In genomic region chrX:130549925-130550324, GRCm38 (mm10) we compare ENCODE assay signal across 20 mouse cellular contexts.
DNase-seq lines count a peak whose midpoint lies in the region; ATAC-seq and TF ChIP-seq lines count a peak whose summit lies in the region.
"Had no signal": no experiment of that assay in that cellular context is flagged by ENCODE, and none has a peak within 500 bp of the region (broad histone marks: within the 10 kb centered on the region; RNA-seq: fewer than 3 reads in every experiment).

No protein-coding gene starts in this region.

- no peaks in the 10 kb centered on the region for H3K9me3 ChIP-seq in heart, postnatal 0 days (replicated peaks; ENCODE audit: control insufficient read depth, low read length)
- no peaks in the 10 kb centered on the region for H3K9me3 ChIP-seq in heart, embryonic 11.5 days (replicated peaks; ENCODE audit: control insufficient read depth, low read length)
- no peaks in the 10 kb centered on the region for H3K9me3 ChIP-seq in heart, embryonic 12.5 days (replicated peaks)
- H3K9me3 ChIP-seq: embryonic facial prominence, embryonic 12.5 days; forebrain, embryonic 12.5 days; heart, embryonic 10.5 days; hindbrain, embryonic 13.5 days had no signal

- H3K4me2 ChIP-seq in heart, postnatal 0 days (ENCODE audit: low read depth, low read length), result no peak overlapping the region
- H3K4me2 ChIP-seq in heart, embryonic 11.5 days, result no peak overlapping the region
- H3K4me2 ChIP-seq in heart, embryonic 12.5 days, result no peak overlapping the region
- H3K4me2 ChIP-seq: embryonic facial prominence, embryonic 12.5 days; forebrain, embryonic 12.5 days; hindbrain, embryonic 13.5 days had no signal

- WGBS in heart, postnatal 0 days, result 35% methylated on average over 4 of the region's 4 CpGs
- WGBS in heart, embryonic 11.5 days (ENCODE audit: insufficient replicate concordance), result 33% methylated on average over 4 of the region's 4 CpGs
- WGBS in heart, embryonic 12.5 days, result 27% methylated on average over 4 of the region's 4 CpGs

- no peaks in the 10 kb centered on the region for H3K4me1 ChIP-seq in heart, postnatal 0 days (ENCODE audit: control insufficient read depth, insufficient read depth)
- no peaks in the 10 kb centered on the region for H3K4me1 ChIP-seq in heart, embryonic 11.5 days (ENCODE audit: control insufficient read depth, insufficient read depth, low read length)
- H3K4me1 ChIP-seq in heart, embryonic 12.5 days (replicated peaks), result no peaks in the 10 kb centered on the region
- H3K4me1 ChIP-seq: embryonic facial prominence, embryonic 12.5 days; forebrain, embryonic 12.5 days; heart, embryonic 10.5 days; hindbrain, embryonic 13.5 days had no signal

- H3K4me3 ChIP-seq in heart, postnatal 0 days (ENCODE audit: low read depth, low read length), result no peak overlapping the region
- no peak overlapping the region for H3K4me3 ChIP-seq in heart, embryonic 11.5 days (ENCODE audit: low read depth, low read length)
- H3K4me3 ChIP-seq in heart, embryonic 12.5 days, result no peak overlapping the region
- H3K4me3 ChIP-seq: embryonic facial prominence, embryonic 12.5 days; forebrain, embryonic 12.5 days; heart, embryonic 10.5 days; hindbrain, embryonic 13.5 days had no signal

- no peaks in the 10 kb centered on the region for H3K27me3 ChIP-seq in heart, postnatal 0 days (ENCODE audit: control insufficient read depth, insufficient read depth, low read length)
- no peaks in the 10 kb centered on the region for H3K27me3 ChIP-seq in heart, embryonic 11.5 days (ENCODE audit: control insufficient read depth, insufficient read depth, low read length)
- H3K27me3 ChIP-seq in heart, embryonic 12.5 days (replicated peaks), result no peaks in the 10 kb centered on the region
- H3K27me3 ChIP-seq: embryonic facial prominence, embryonic 12.5 days; forebrain, embryonic 12.5 days; hindbrain, embryonic 13.5 days had no signal

- peak overlapping the region; percentile 25; the same call in 1 of the 2 replicates for H3K27ac ChIP-seq in heart, postnatal 0 days (ENCODE audit: low read depth)
- no peak overlapping the region for H3K27ac ChIP-seq in heart, embryonic 11.5 days (ENCODE audit: low read depth, low read length)
- no peak overlapping the region for H3K27ac ChIP-seq in heart, embryonic 12.5 days (ENCODE audit: poor library complexity, severe bottlenecking)
- H3K27ac ChIP-seq: embryonic facial prominence, embryonic 12.5 days; forebrain, embryonic 12.5 days; heart, embryonic 10.5 days; hindbrain, embryonic 13.5 days; hindbrain, postnatal 0 days had no signal

- TF ChIP-seq EP300 in heart, postnatal 0 days (IDR thresholded peaks at IDR 0.05; ENCODE audit: low read depth), result no peak

- ATAC-seq in heart, postnatal 0 days (ENCODE audit: insufficient read depth, low read depth), result no peak
- ATAC-seq in heart, embryonic 11.5 days (replicated peaks; ENCODE audit: insufficient number of reproducible peaks, low FRiP score, low TSS enrichment), result no peak
- ATAC-seq in common myeloid progenitor, adult 5-6 weeks (replicated peaks; ENCODE audit: low read depth, poor library complexity, severe bottlenecking), result 0 out of 2 replicates have a peak, but pooled peaks have one; percentile 13
- ATAC-seq in heart, embryonic 12.5 days (ENCODE audit: insufficient number of reproducible peaks, low FRiP score), result no peak
- ATAC-seq: forebrain, embryonic 16.5 days; hindbrain, postnatal 0 days had no signal

- TF ChIP-seq CTCF in heart, postnatal 0 days (IDR thresholded peaks at IDR 0.05; ENCODE audit: low read depth), result no peak

- no peak for DNase-seq in heart, postnatal 0 days (ENCODE audit: low spot score)
- DNase-seq in thymus, postnatal 25 days, result peak; percentile 19
- no peak for DNase-seq in thymus, postnatal 10 days (ENCODE audit: low spot score in 2 of 2)
- DNase-seq in cerebellum, adult 11 months, result no peak
- DNase-seq: adrenal gland, adult 8-10 months; adrenal gland, postnatal 36 days; cerebellum, adult 8-10 months; cerebellum, postnatal 14 days; gastrocnemius, postnatal 10 days; heart, adult 18-20 months; heart, postnatal 4 days had no signal

- no peak overlapping the region for H3K9ac ChIP-seq in heart, postnatal 0 days (replicated peaks; ENCODE audit: low read depth, low read length)
- no peak overlapping the region for H3K9ac ChIP-seq in heart, embryonic 11.5 days (ENCODE audit: low read depth, low read length)
- H3K9ac ChIP-seq in heart, embryonic 12.5 days, result no peak overlapping the region
- H3K9ac ChIP-seq: embryonic facial prominence, embryonic 12.5 days; forebrain, embryonic 12.5 days; hindbrain, embryonic 13.5 days had no signal

- no peaks in the 10 kb centered on the region for H3K36me3 ChIP-seq in heart, postnatal 0 days (replicated peaks; ENCODE audit: control insufficient read depth, insufficient read depth, low read length)
- no peaks in the 10 kb centered on the region for H3K36me3 ChIP-seq in heart, embryonic 11.5 days (ENCODE audit: control insufficient read depth, insufficient read depth, low read length)
- H3K36me3 ChIP-seq in heart, embryonic 12.5 days, result no peaks in the 10 kb centered on the region
- H3K36me3 ChIP-seq: embryonic facial prominence, embryonic 12.5 days; forebrain, embryonic 12.5 days; heart, embryonic 10.5 days; hindbrain, embryonic 13.5 days had no signal
